In genomic region chr11:117177303-117177979, GRCm38 (mm10) we compare ENCODE assay signal across 8 mouse cellular contexts. TPM values are rescaled to one million over a fixed set of nuclear protein-coding genes. Genes with fewer than 3 reads are reported as not detected.
A peak's percentile ranks its signal among the peaks of the same experiment; 100 is the strongest.
DNase-seq lines count a peak whose midpoint lies in the region; ATAC-seq and TF ChIP-seq lines count a peak whose summit lies in the region.

No protein-coding gene starts in this region.

- no peaks in the 10 kb centered on the region; the same call in 1 of the 2 replicates for H3K4me1 ChIP-seq in heart, embryonic 11.5 days (ENCODE audit: control insufficient read depth, insufficient read depth, low read length)
- no peaks in the 10 kb centered on the region for H3K4me1 ChIP-seq in embryonic facial prominence, embryonic 11.5 days (ENCODE audit: control insufficient read depth, insufficient read depth, low read length)
- H3K4me1 ChIP-seq in heart, embryonic 10.5 days: peaks cover 28% of the 10 kb centered on the region
- H3K4me1 ChIP-seq in kidney, embryonic 16.5 days (ENCODE audit: insufficient read depth, low read length): peaks cover 20% of the 10 kb centered on the region
- H3K4me1 ChIP-seq in liver, adult 2 months (ENCODE audit: control insufficient read depth, insufficient read depth, low read length): peaks cover 3% of the 10 kb centered on the region; the same call in 1 of the 2 replicates

- no peak for ATAC-seq in heart, embryonic 11.5 days (replicated peaks; ENCODE audit: insufficient number of reproducible peaks, low FRiP score, low TSS enrichment)
- ATAC-seq in embryonic facial prominence, embryonic 11.5 days (replicated peaks; ENCODE audit: insufficient number of reproducible peaks, low FRiP score, low TSS enrichment, low read depth): 0 out of 2 replicates have a peak, but pooled peaks have one; percentile 41
- ATAC-seq in kidney, embryonic 16.5 days (ENCODE audit: low FRiP score, low TSS enrichment): peak; percentile 73

- no peak for TF ChIP-seq POLR2A in liver, adult 2 months (IDR thresholded peaks at IDR 0.05; ENCODE audit: extremely low read depth, insufficient read depth, low read length)
- TF ChIP-seq POLR2A in myocyte (IDR thresholded peaks at IDR 0.05; ENCODE audit: insufficient read length, low read depth): no peak

- H3K27ac ChIP-seq in heart, embryonic 11.5 days (ENCODE audit: low read depth, low read length): no peak overlapping the region
- no peak overlapping the region for H3K27ac ChIP-seq in embryonic facial prominence, embryonic 11.5 days (replicated peaks; ENCODE audit: low read depth, low read length)
- no peak overlapping the region for H3K27ac ChIP-seq in heart, embryonic 10.5 days
- H3K27ac ChIP-seq in kidney, embryonic 16.5 days (ENCODE audit: low read length): no peak overlapping the region
- H3K27ac ChIP-seq in liver, adult 2 months (replicated peaks; ENCODE audit: insufficient read depth, low read depth, low read length): no peak overlapping the region

- no peaks in the 10 kb centered on the region for H3K27me3 ChIP-seq in heart, embryonic 11.5 days (ENCODE audit: control insufficient read depth, insufficient read depth, low read length)
- no peaks in the 10 kb centered on the region for H3K27me3 ChIP-seq in embryonic facial prominence, embryonic 11.5 days (ENCODE audit: control insufficient read depth, insufficient read depth, low read length)
- no peaks in the 10 kb centered on the region for H3K27me3 ChIP-seq in heart, embryonic 10.5 days (ENCODE audit: insufficient read depth, poor library complexity, severe bottlenecking)
- no peaks in the 10 kb centered on the region for H3K27me3 ChIP-seq in kidney, embryonic 16.5 days (ENCODE audit: insufficient read depth, low read length)
- H3K27me3 ChIP-seq in liver, adult 2 months (ENCODE audit: control insufficient read depth, insufficient read depth, low read length): no peaks in the 10 kb centered on the region
- no peaks in the 10 kb centered on the region for H3K27me3 ChIP-seq in myocyte (ENCODE audit: control insufficient read depth, insufficient read depth, insufficient read length)

- no peaks in the 10 kb centered on the region for H3K36me3 ChIP-seq in heart, embryonic 11.5 days (ENCODE audit: control insufficient read depth, insufficient read depth, low read length)
- H3K36me3 ChIP-seq in embryonic facial prominence, embryonic 11.5 days (replicated peaks; ENCODE audit: control insufficient read depth, insufficient read depth, low read depth, low read length): no peaks in the 10 kb centered on the region; the same call in 1 of the 2 replicates
- H3K36me3 ChIP-seq in heart, embryonic 10.5 days: no peaks in the 10 kb centered on the region
- no peaks in the 10 kb centered on the region for H3K36me3 ChIP-seq in kidney, embryonic 16.5 days (ENCODE audit: insufficient read depth, low read length)
- H3K36me3 ChIP-seq in liver, adult 2 months (ENCODE audit: control insufficient read depth, insufficient read depth, low read length): no peaks in the 10 kb centered on the region
- H3K36me3 ChIP-seq in myocyte (ENCODE audit: control insufficient read depth, insufficient read depth): no peaks in the 10 kb centered on the region

- no peak overlapping the region for H3K4me2 ChIP-seq in heart, embryonic 11.5 days
- no peak overlapping the region for H3K4me2 ChIP-seq in embryonic facial prominence, embryonic 11.5 days (ENCODE audit: low read depth, low read length)
- H3K4me2 ChIP-seq in kidney, embryonic 16.5 days (replicated peaks; ENCODE audit: low read depth, low read length): no peak overlapping the region
- no peak overlapping the region for H3K4me2 ChIP-seq in myocyte (ENCODE audit: low read depth)

- H3K9me3 ChIP-seq in heart, embryonic 11.5 days (replicated peaks; ENCODE audit: control insufficient read depth, low read length): peaks cover 13% of the 10 kb centered on the region
- no peaks in the 10 kb centered on the region for H3K9me3 ChIP-seq in embryonic facial prominence, embryonic 11.5 days (replicated peaks; ENCODE audit: control insufficient read depth, low read length)
- peaks cover 17% of the 10 kb centered on the region for H3K9me3 ChIP-seq in heart, embryonic 10.5 days
- peaks cover 13% of the 10 kb centered on the region for H3K9me3 ChIP-seq in kidney, embryonic 16.5 days (ENCODE audit: low read length)

- 53% methylated on average over 8 of the region's 11 CpGs for WGBS in heart, embryonic 11.5 days (ENCODE audit: insufficient replicate concordance)
- 60% methylated on average over 8 of the region's 11 CpGs for WGBS in embryonic facial prominence, embryonic 11.5 days
- WGBS in heart, embryonic 10.5 days: 44% methylated on average over 9 of the region's 11 CpGs
- 56% methylated on average over 9 of the region's 11 CpGs for WGBS in kidney, embryonic 16.5 days
- WGBS in liver, adult 2 months: 40% methylated on average over 9 of the region's 11 CpGs

- H3K79me2 ChIP-seq in liver, adult 2 months (ENCODE audit: control insufficient read depth, insufficient read depth, low read length): no peaks in the 10 kb centered on the region
- no peaks in the 10 kb centered on the region for H3K79me2 ChIP-seq in myocyte (ENCODE audit: control insufficient read depth, insufficient read depth)

- TF ChIP-seq CTCF in liver, adult 2 months (IDR thresholded peaks at IDR 0.05; ENCODE audit: low read depth, low read length): peak; percentile 95

- no peak overlapping the region for H3K9ac ChIP-seq in heart, embryonic 11.5 days (ENCODE audit: low read depth, low read length)
- no peak overlapping the region for H3K9ac ChIP-seq in embryonic facial prominence, embryonic 11.5 days (replicated peaks; ENCODE audit: low read length)
- no peak overlapping the region for H3K9ac ChIP-seq in kidney, embryonic 16.5 days (replicated peaks; ENCODE audit: low read length)
- no peak overlapping the region for H3K9ac ChIP-seq in liver, adult 2 months (ENCODE audit: low read depth, low read length)

- no peak overlapping the region for H3ac ChIP-seq in myocyte (ENCODE audit: control insufficient read depth, insufficient read length)

- DNase-seq in heart, adult 11 months: peak; percentile 98
- DNase-seq in embryonic facial prominence, embryonic 11.5 days (ENCODE audit: low spot score): peak; percentile 89
- peak; percentile 90 for DNase-seq in heart, embryonic 10.5 days (ENCODE audit: low spot score)
- peak; percentile 84 for DNase-seq in liver, adult 2 months (ENCODE audit: extremely low read depth, low read depth, low spot score)
- DNase-seq in spleen, postnatal 36 days (ENCODE audit: low spot score in 2 of 2): peak; percentile 75 to 81

- no peak overlapping the region for H3K4me3 ChIP-seq in heart, embryonic 11.5 days (ENCODE audit: low read depth, low read length)
- no peak overlapping the region for H3K4me3 ChIP-seq in embryonic facial prominence, embryonic 11.5 days (ENCODE audit: low read depth, low read length)
- no peak overlapping the region for H3K4me3 ChIP-seq in heart, embryonic 10.5 days
- no peak overlapping the region for H3K4me3 ChIP-seq in kidney, embryonic 16.5 days (ENCODE audit: low read length)
- no peak overlapping the region for H3K4me3 ChIP-seq in liver, adult 2 months (ENCODE audit: insufficient read depth, low read depth, low read length)
- H3K4me3 ChIP-seq in myocyte: no peak overlapping the region

TF ChIP-seq in myocyte, 11 proteins besides CTCF, POLR2A, EP300 and RAD21:
- TF ChIP-seq TCF3 (IDR thresholded peaks at IDR 0.05; ENCODE audit: insufficient read length, low read depth) (no peak), TCF12 (IDR thresholded peaks at IDR 0.05; ENCODE audit: insufficient read depth, poor library complexity, severe bottlenecking) (no peak), POLR2AphosphoS2 (IDR thresholded peaks at IDR 0.05; ENCODE audit: insufficient read length, low read depth) (no peak), CEBPB (IDR thresholded peaks at IDR 0.05; ENCODE audit: insufficient read depth, poor library complexity, severe bottlenecking) (peak; percentile 24; the same call in 1 of the 2 replicates)

RNA-seq across cellular contexts. Expression of gene Sept9, which starts 22.0 kb away (rescaled TPM):
- 78.9 and 104 TPM in 2 replicates for polyA plus RNA-seq in heart, embryonic 11.5 days (2014; fragmentation: Nextera tagmentation; extraction: Ambion mirVana)
- polyA plus RNA-seq in embryonic facial prominence, embryonic 11.5 days (2014; fragmentation: Nextera tagmentation; extraction: Ambion mirVana): 182 TPM in 2 replicates
- 148 and 164 TPM in 2 replicates for polyA plus RNA-seq in heart, embryonic 10.5 days (2016; fragmentation: Nextera tagmentation; extraction: Ambion mirVana)
- 123 and 131 TPM in 2 replicates for polyA plus RNA-seq in kidney, embryonic 16.5 days (2015; fragmentation: Nextera tagmentation; extraction: Ambion mirVana)
- 18.8 and 20.7 TPM in 2 replicates for total RNA-seq in liver, adult 2 months (2014; rRNA removed)
- 21.2 and 29.0 TPM in 2 replicates for polyA plus RNA-seq in liver, adult 2 months (2012; rRNA removed)
- 253 TPM for polyA plus RNA-seq in myocyte (2012; fragmentation: generic; extraction: Trizol)
